Mouse (Mus musculus) liver, postnatal 0 days (tissue): Measurements from ENCODE around the gene R3hdm2. TPM values are rescaled to one million over a fixed set of nuclear protein-coding genes. Genes with fewer than 3 reads are reported as not detected.

Experiments used
- ATAC-seq: fragments of 200-750 bp; cut with Nextera tagmentation; 2 replicates; pipeline ENCODE4 v1.8.0; 2017; ENCODE audit warnings: mild to moderate bottlenecking, moderate library complexity
- DNase-seq: peaks from one replicate; pipeline ENCODE4 v3.0.0-alpha.2; 2016
- H3K27ac ChIP-seq: fragments of 300-500 bp; sonication (generic); 2 replicates; pipeline ENCODE4 v1.5.1; 2014; ENCODE audit warnings: antibody characterized with exemption, moderate library complexity, mild to moderate bottlenecking, low read depth
- H3K27me3 ChIP-seq: fragments of 300-500 bp; sonication (generic); 2 replicates; pipeline ENCODE4 v1.6.1; 2014; ENCODE audit warnings: low read length, control low read depth, mixed read lengths; ENCODE audit not compliant: insufficient read depth
- H3K36me3 ChIP-seq: fragments of 300-500 bp; sonication (generic); replicated peaks from 2 replicates; pipeline ENCODE4 v1.6.1; 2014; ENCODE audit warnings: mild to moderate bottlenecking, control low read depth, low read length, moderate library complexity, mixed read lengths; ENCODE audit not compliant: insufficient read depth
- H3K4me1 ChIP-seq: fragments of 300-500 bp; sonication (generic); 2 replicates; pipeline ENCODE4 v1.6.1; 2014; ENCODE audit warnings: antibody characterized with exemption, mild to moderate bottlenecking, control low read depth; ENCODE audit not compliant: insufficient read depth
- H3K4me2 ChIP-seq: fragments of 300-500 bp; sonication (generic); 2 replicates; pipeline ENCODE4 v1.6.1; 2014; ENCODE audit warnings: low read depth, mild to moderate bottlenecking, low read length, moderate library complexity, mixed read lengths
- H3K4me3 ChIP-seq: fragments of 300-500 bp; sonication (generic); 2 replicates; pipeline ENCODE4 v1.5.1; 2014; ENCODE audit warnings: low read depth, low read length
- H3K9ac ChIP-seq: fragments of 300-500 bp; sonication (generic); replicated peaks from 2 replicates; pipeline ENCODE4 v1.6.1; 2014; ENCODE audit warnings: mild to moderate bottlenecking, moderate library complexity
- H3K9me3 ChIP-seq: fragments of 300-500 bp; sonication (generic); 2 replicates; pipeline ENCODE4 v1.6.1; 2016; ENCODE audit warnings: mild to moderate bottlenecking, control low read depth, low read length, mixed read lengths
- CTCF ChIP-seq: sonication (generic); IDR thresholded peaks from 2 replicates; pipeline ENCODE4 v1.5.1; 2016; ENCODE audit warnings: antibody characterized with exemption, low read depth
- EP300 ChIP-seq: IDR thresholded peaks from 2 replicates; pipeline ENCODE4 v1.6.1; 2016; ENCODE audit warnings: antibody characterized with exemption, low read depth, mild to moderate bottlenecking
- WGBS: fragments of 180-500 bp; shearing (Covaris S2); extraction: QIAGEN DNeasy Blood & Tissue Kit; methylation state at CpG from one replicate; pipeline ENCODE4 v1.1.7; 2014; ENCODE audit not compliant: insufficient replicate concordance; 5-methylcytosine and 5-hydroxymethylcytosine counted together
- polyA plus RNA-seq: library from polyadenylated mRNA; unstranded; fragments of >200 nt; fragmentation: Nextera tagmentation; extraction: Ambion mirVana; gene quantifications from 2 replicates; pipeline ENCODE4 v1.2.1, GENCODE M21; 2015

Gene R3hdm2
- polyA plus RNA-seq, 1 experiment from 2014 or later = 16.6 TPM

GRCm38 (mm10) chr10:127543916-127544315 is 163.8 kb downstream of the R3hdm2 start:
- no peak for TF ChIP-seq CTCF
- TF ChIP-seq EP300 = no peak
- no peak for DNase-seq
- Histone ChIP-seq H3K27ac (no peak overlapping the region), H3K36me3 (peaks cover 49% of the 10 kb centered on the region), H3K9me3 (no peaks in the 10 kb centered on the region), H3K4me1 (no peaks in the 10 kb centered on the region), H3K4me2 (no peak overlapping the region), H3K9ac (no peak overlapping the region), H3K27me3 (no peaks in the 10 kb centered on the region), H3K4me3 (no peak overlapping the region)
- 67% methylated on average over 3 of the region's 3 CpGs for WGBS
- no peak for ATAC-seq

GRCm38 (mm10) chr10:127544375-127544774 is 164.2 kb downstream of the R3hdm2 start:
- DNase-seq (no peak), ATAC-seq (no peak)
- no peak for TF ChIP-seq EP300
- TF ChIP-seq CTCF = no peak
- H3K9me3 ChIP-seq = no peaks in the 10 kb centered on the region
- WGBS = 83% methylated on average over 20 of the region's 20 CpGs
- no peaks in the 10 kb centered on the region for H3K27me3 ChIP-seq
- no peak overlapping the region for H3K27ac ChIP-seq
- no peak overlapping the region for H3K4me2 ChIP-seq
- H3K4me1 ChIP-seq = no peaks in the 10 kb centered on the region
- no peak overlapping the region for H3K4me3 ChIP-seq
- H3K36me3 ChIP-seq = peaks cover 50% of the 10 kb centered on the region
- H3K9ac ChIP-seq = no peak overlapping the region

- Histone ChIP-seq H3K4me2 (no peak overlapping the region), H3K9ac (no peak overlapping the region), H3K4me3 (no peak overlapping the region), H3K27ac (no peak overlapping the region), H3K36me3 (peaks cover 52% of the 10 kb centered on the region), H3K9me3 (no peaks in the 10 kb centered on the region), H3K27me3 (no peaks in the 10 kb centered on the region), H3K4me1 (no peaks in the 10 kb centered on the region)
- WGBS = 91% methylated on average over 7 of the region's 7 CpGs
- DNase-seq = no peak
- no peak for TF ChIP-seq EP300
- peak; percentile 52 for TF ChIP-seq CTCF
- ATAC-seq = no peak
Measured at GRCm38 (mm10) chr10:127546505-127546904, 166.4 kb downstream of the R3hdm2 start.

GRCm38 (mm10) chr10:127548236-127548635 is 168.1 kb downstream of the R3hdm2 start:
- ATAC-seq = no peak
- Histone ChIP-seq H3K36me3 (peaks cover 58% of the 10 kb centered on the region), H3K9me3 (no peaks in the 10 kb centered on the region), H3K4me2 (no peak overlapping the region), H3K27ac (no peak overlapping the region), H3K4me1 (no peaks in the 10 kb centered on the region), H3K9ac (no peak overlapping the region), H3K4me3 (no peak overlapping the region), H3K27me3 (no peaks in the 10 kb centered on the region)
- TF ChIP-seq EP300 (no peak), CTCF (no peak)
- 88% methylated on average over 15 of the region's 15 CpGs for WGBS
- DNase-seq = no peak

Other genes with a start within 250 kb of the R3hdm2 start
- gene B4galnt1, start 215.1 kb upstream of the R3hdm2 start, polyA plus RNA-seq = 27.2 and 32.2 TPM in 2 replicates
- gene Slc26a10, start 199.7 kb upstream of the R3hdm2 start, polyA plus RNA-seq = 2.0 TPM in 2 replicates
- gene Arhgef25, start 190.2 kb upstream of the R3hdm2 start, polyA plus RNA-seq = 1.9 and 2.6 TPM in 2 replicates
- gene Dtx3, start 184.6 kb upstream of the R3hdm2 start, polyA plus RNA-seq = 8.8 and 8.9 TPM in 2 replicates
- 14.7 and 17.7 TPM in 2 replicates for gene Pip4k2c, start 168.7 kb upstream of the R3hdm2 start, polyA plus RNA-seq
- gene Kif5a, start 117.0 kb upstream of the R3hdm2 start, polyA plus RNA-seq = 0.06 TPM in 2 replicates
- gene Dctn2, start 114.0 kb upstream of the R3hdm2 start, polyA plus RNA-seq = 65.3 and 67.4 TPM in 2 replicates
- 5.3 and 5.7 TPM in 2 replicates for gene Mbd6, start 91.3 kb upstream of the R3hdm2 start, polyA plus RNA-seq
- gene Mars, start 68.5 kb upstream of the R3hdm2 start, polyA plus RNA-seq = 51.3 and 62.3 TPM in 2 replicates
- gene Arhgap9, start 58.4 kb upstream of the R3hdm2 start, polyA plus RNA-seq = 13.5 and 14.8 TPM in 2 replicates
- 0.04 TPM in 2 replicates for gene Gli1, start 38.4 kb upstream of the R3hdm2 start, polyA plus RNA-seq
- 18.4 and 29.0 TPM in 2 replicates for gene Inhbe, start 25.9 kb upstream of the R3hdm2 start, polyA plus RNA-seq
- gene Inhbc, start 9.9 kb upstream of the R3hdm2 start, polyA plus RNA-seq = 21.0 and 27.2 TPM in 2 replicates
- 0.21 and 0.57 TPM in 2 replicates for gene Stac3, start 121.4 kb downstream of the R3hdm2 start, polyA plus RNA-seq
- 13.1 and 23.1 TPM in 2 replicates for gene Ndufa4l2, start 134.6 kb downstream of the R3hdm2 start, polyA plus RNA-seq
- 62.6 and 75.0 TPM in 2 replicates for gene Shmt2, start 142.1 kb downstream of the R3hdm2 start, polyA plus RNA-seq
- not detected in 2 replicates for gene Nxph4, start 154.2 kb downstream of the R3hdm2 start, polyA plus RNA-seq
- gene Lrp1, start 240.8 kb downstream of the R3hdm2 start, polyA plus RNA-seq = 44.7 and 49.2 TPM in 2 replicates